Comparison of ENCODE assay signal across 16 mouse cellular contexts in the genomic region with DNA sequence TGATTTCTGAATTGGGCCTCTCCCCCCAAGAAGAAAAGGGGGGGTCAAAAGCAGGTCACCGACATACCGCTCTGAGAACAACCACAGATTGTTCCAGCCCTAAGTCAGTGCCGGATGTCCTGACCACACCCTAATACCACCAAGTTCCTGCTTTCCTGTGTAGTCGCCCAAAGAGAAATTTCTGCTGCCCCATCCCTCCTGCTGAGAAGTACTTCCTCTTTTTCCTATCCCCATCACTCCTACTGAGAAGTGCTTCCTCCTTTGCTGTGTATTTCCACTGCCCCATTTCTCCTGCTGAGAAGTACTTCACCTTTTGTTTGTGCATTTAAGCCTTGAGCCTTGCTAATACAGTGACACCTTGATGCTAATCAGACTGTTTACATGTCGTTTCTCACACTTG.
"Had no signal": no experiment of that assay in that cellular context is flagged by ENCODE, and none has a peak within 500 bp of the region (broad histone marks: within the 10 kb centered on the region; RNA-seq: fewer than 3 reads in every experiment).

No protein-coding gene starts in this region.

- H3K4me3 ChIP-seq: lung, embryonic 15.5 days; megakaryocyte, embryonic 14.5 days; midbrain, embryonic 13.5 days; midbrain, embryonic 15.5 days; neural tube, embryonic 12.5 days; stomach, embryonic 15.5 days had no signal

- DNase-seq: lung, adult 2 months; lung, postnatal 14 days; lung, postnatal 36 days; right cerebral cortex, postnatal 14 days; thymus, adult 2 months; thymus, postnatal 25 days; thymus, postnatal 4 days had no signal

- H3K27ac ChIP-seq: lung, embryonic 15.5 days; macrophage; midbrain, embryonic 13.5 days; midbrain, embryonic 15.5 days; neural tube, embryonic 12.5 days; stomach, embryonic 15.5 days; stomach, postnatal 0 days had no signal

- ATAC-seq: lung, postnatal 0 days; midbrain, embryonic 13.5 days; midbrain, embryonic 15.5 days had no signal
